Mouse (Mus musculus) forebrain, embryonic 15.5 days (tissue): Measurements from ENCODE around the gene Arpc4. TPM values are rescaled to one million over a fixed set of nuclear protein-coding genes. Genes with fewer than 3 reads are reported as not detected.
"Not testable (repeated sequence)": the region's sequence is repeated elsewhere in the genome, so short reads cannot be mapped to it uniquely, and the experiment has no call there.

ENCODE experiments used
- ATAC-seq: fragments of 200-750 bp; cut with Nextera tagmentation; replicated peaks from 2 replicates; pipeline ENCODE4 v1.8.0; 2017; ENCODE audit warnings: mild to moderate bottlenecking, moderate TSS enrichment, moderate library complexity
- H3K27ac ChIP-seq: fragments of 300-500 bp; sonication (generic); replicated peaks from 2 replicates; pipeline ENCODE4 v1.5.1; 2015; ENCODE audit warnings: mild to moderate bottlenecking, inconsistent platforms
- H3K27me3 ChIP-seq: fragments of 300-500 bp; sonication (generic); 2 replicates; pipeline ENCODE4 v1.6.1; 2015; ENCODE audit warnings: inconsistent platforms
- H3K36me3 ChIP-seq: fragments of 300-500 bp; sonication (generic); 2 replicates; pipeline ENCODE4 v1.6.1; 2015; ENCODE audit warnings: mild to moderate bottlenecking, inconsistent platforms
- H3K4me1 ChIP-seq: fragments of 300-500 bp; sonication (generic); 2 replicates; pipeline ENCODE4 v1.6.1; 2015; ENCODE audit warnings: inconsistent platforms
- H3K4me2 ChIP-seq: fragments of 300-500 bp; sonication (generic); replicated peaks from 2 replicates; pipeline ENCODE4 v1.6.1; 2015; ENCODE audit warnings: mild to moderate bottlenecking, inconsistent platforms
- H3K4me3 ChIP-seq: fragments of 300-500 bp; sonication (generic); 2 replicates; pipeline ENCODE4 v1.5.1; 2015; ENCODE audit warnings: mild to moderate bottlenecking, inconsistent platforms
- H3K9ac ChIP-seq: fragments of 300-500 bp; sonication (generic); replicated peaks from 2 replicates; pipeline ENCODE4 v1.6.1; 2015; ENCODE audit warnings: mild to moderate bottlenecking, inconsistent platforms
- H3K9me3 ChIP-seq: fragments of 300-500 bp; sonication (generic); 2 replicates; pipeline ENCODE4 v1.6.1; 2016; ENCODE audit warnings: inconsistent platforms
- WGBS: fragments of 180-500 bp; shearing (Covaris S2); methylation state at CpG from one replicate; pipeline ENCODE4 v1.1.7; 2015; ENCODE audit warnings: mixed read lengths; 5-methylcytosine and 5-hydroxymethylcytosine counted together
- polyA plus RNA-seq: library from polyadenylated mRNA; unstranded; fragments of >200 nt; fragmentation: Nextera tagmentation; extraction: Ambion mirVana; gene quantifications from 2 replicates; pipeline ENCODE4 v1.2.1, GENCODE M21; 2015

Arpc4 gene
- 390 and 428 TPM in 2 replicates for polyA plus RNA-seq

- Histone ChIP-seq H3K4me2 (peak within 1 kb of the TSS; percentile 92), H3K27ac (peak within 1 kb of the TSS; percentile 93), H3K4me3 (peak within 1 kb of the TSS; percentile 92), H3K27me3 (no peaks in the 10 kb centered on the region), H3K4me1 (peaks cover 28% of the 10 kb centered on the region), H3K9ac (peak within 1 kb of the TSS; percentile 91), H3K36me3 (peaks cover 50% of the 10 kb centered on the region), H3K9me3 (no peaks in the 10 kb centered on the region)
- under 1% methylated on average over 60 of the region's 61 CpGs for WGBS
- ATAC-seq, result peak; percentile 96
Measured at GRCm38 (mm10) chr6:113377496-113378385, at the start of gene Arpc4, which contains the start of gene Tada3. Gene Arpc4 (plus strand): TSS chr6:113378115. Gene Tada3 (minus strand): TSS chr6:113377883.

- no peak for ATAC-seq
- Histone ChIP-seq H3K9me3 (no peaks in the 10 kb centered on the region), H3K27me3 (no peaks in the 10 kb centered on the region), H3K4me1 (peaks cover 23% of the 10 kb centered on the region), H3K36me3 (peaks cover 21% of the 10 kb centered on the region), H3K4me3 (no peak overlapping the region), H3K27ac (no peak overlapping the region), H3K9ac (no peak overlapping the region), H3K4me2 (no peak overlapping the region)
- 96% methylated on average over 1 of the region's 1 CpGs for WGBS
Measured at GRCm38 (mm10) chr6:113329396-113329795, 48.5 kb upstream of the Arpc4 start.

GRCm38 (mm10) chr6:113330547-113330946 is 47.4 kb upstream of the Arpc4 start:
- H3K4me1 ChIP-seq, result peaks cover 20% of the 10 kb centered on the region
- H3K9me3 ChIP-seq, result no peaks in the 10 kb centered on the region
- no peak overlapping the region for H3K4me2 ChIP-seq
- no peaks in the 10 kb centered on the region for H3K27me3 ChIP-seq
- ATAC-seq, result no peak
- H3K36me3 ChIP-seq, result peaks cover 25% of the 10 kb centered on the region
- no peak overlapping the region for H3K9ac ChIP-seq
- H3K4me3 ChIP-seq, result no peak overlapping the region
- WGBS, result 65% methylated on average over 2 of the region's 2 CpGs
- H3K27ac ChIP-seq, result no peak overlapping the region

- Histone ChIP-seq H3K27me3 (no peaks in the 10 kb centered on the region), H3K9ac (no peak overlapping the region), H3K4me3 (no peak overlapping the region), H3K9me3 (no peaks in the 10 kb centered on the region), H3K4me2 (no peak overlapping the region), H3K4me1 (peaks cover 12% of the 10 kb centered on the region), H3K36me3 (peaks cover 34% of the 10 kb centered on the region), H3K27ac (no peak overlapping the region)
- 91% methylated on average over 11 of the region's 11 CpGs for WGBS
- no peak for ATAC-seq
Measured at GRCm38 (mm10) chr6:113331721-113332120, 46.2 kb upstream of the Arpc4 start.

GRCm38 (mm10) chr6:113332734-113333133 is 45.2 kb upstream of the Arpc4 start:
- WGBS, result 71% methylated on average over 6 of the region's 6 CpGs
- H3K4me3 ChIP-seq, H3K4me1 ChIP-seq, H3K4me2 ChIP-seq, ATAC-seq, H3K9ac ChIP-seq, H3K27me3 ChIP-seq, H3K9me3 ChIP-seq: not testable (repeated sequence)
- Histone ChIP-seq H3K27ac (peak overlapping the region; percentile 71; the same call in 1 of the 2 replicates), H3K36me3 (peaks cover 37% of the 10 kb centered on the region)

- no peak overlapping the region for H3K4me3 ChIP-seq
Measured at GRCm38 (mm10) chr6:113333137-113333950, 44.6 kb upstream of the Arpc4 start.

GRCm38 (mm10) chr6:113334216-113334615 is 43.7 kb upstream of the Arpc4 start:
- Histone ChIP-seq H3K4me3 (no peak overlapping the region), H3K9ac (no peak overlapping the region), H3K9me3 (no peaks in the 10 kb centered on the region), H3K36me3 (peaks cover 50% of the 10 kb centered on the region), H3K27me3 (no peaks in the 10 kb centered on the region), H3K27ac (no peak overlapping the region), H3K4me1 (peaks cover 7% of the 10 kb centered on the region), H3K4me2 (no peak overlapping the region)
- WGBS, result 76% methylated on average over 6 of the region's 6 CpGs
- ATAC-seq, result no peak

More at GRCm38 (mm10) chr6:113333137-113333950, 44.6 kb upstream of the Arpc4 start:
- Histone ChIP-seq H3K36me3 (peaks cover 43% of the 10 kb centered on the region), H3K9ac (no peak overlapping the region), H3K4me2 (no peak overlapping the region), H3K27me3 (no peaks in the 10 kb centered on the region), H3K9me3 (no peaks in the 10 kb centered on the region), H3K4me1 (peaks cover 7% of the 10 kb centered on the region), H3K27ac (peak overlapping the region; percentile 71)
- ATAC-seq, result peak; percentile 62
- 43% methylated on average over 14 of the region's 14 CpGs for WGBS

- peaks cover 41% of the 10 kb centered on the region for H3K36me3 ChIP-seq
- H3K9me3 ChIP-seq, result no peaks in the 10 kb centered on the region
- no peak overlapping the region for H3K9ac ChIP-seq
- H3K27me3 ChIP-seq, result no peaks in the 10 kb centered on the region
- no peak overlapping the region for H3K4me3 ChIP-seq
- no peak overlapping the region for H3K4me2 ChIP-seq
- no peak for ATAC-seq
- peaks cover 14% of the 10 kb centered on the region for H3K4me1 ChIP-seq
- H3K27ac ChIP-seq, result no peak overlapping the region
- WGBS, result 64% methylated on average over 8 of the region's 8 CpGs
Measured at GRCm38 (mm10) chr6:113336852-113337620, 40.9 kb upstream of the Arpc4 start.

GRCm38 (mm10) chr6:113341574-113341973 is 36.3 kb upstream of the Arpc4 start:
- Histone ChIP-seq H3K4me3 (0 out of 2 replicates have a peak overlapping the region, but pooled peaks have one; percentile 0), H3K9ac (no peak overlapping the region), H3K27ac (peak overlapping the region; percentile 38), H3K9me3 (no peaks in the 10 kb centered on the region), H3K4me2 (0 out of 2 replicates have a peak overlapping the region, but pooled peaks have one; percentile 10), H3K4me1 (peaks cover 27% of the 10 kb centered on the region), H3K27me3 (no peaks in the 10 kb centered on the region), H3K36me3 (peaks cover 20% of the 10 kb centered on the region)
- no peak for ATAC-seq
- 86% methylated on average over 6 of the region's 6 CpGs for WGBS

- Histone ChIP-seq H3K4me2 (peak overlapping the region; percentile 89), H3K27me3 (no peaks in the 10 kb centered on the region), H3K4me3 (peak overlapping the region; percentile 18; the same call in 1 of the 2 replicates), H3K36me3 (peaks cover 20% of the 10 kb centered on the region), H3K27ac (no peak overlapping the region), H3K9ac (no peak overlapping the region), H3K9me3 (no peaks in the 10 kb centered on the region), H3K4me1 (peaks cover 27% of the 10 kb centered on the region)
- no peak for ATAC-seq
- WGBS, result 47% methylated on average over 4 of the region's 7 CpGs
Measured at GRCm38 (mm10) chr6:113342297-113342696, 35.6 kb upstream of the Arpc4 start.
